Mouse (Mus musculus) midbrain, embryonic 14.5 days (tissue): ENCODE measurements at regions not wholly inside any gene's neighbourhood (a gene's known extent, or its start where the extent isn't known, plus 50 kb on each side); places are given as distances from the start of the nearest gene placed in this dataset.

ENCODE experiments used
- ATAC-seq: fragments of 200-750 bp; cut with Nextera tagmentation; 2 replicates; pipeline ENCODE4 v1.8.0; 2017; ENCODE audit warnings: moderate number of reproducible peaks, moderate library complexity; ENCODE audit not compliant: low FRiP score, low TSS enrichment
- DNase-seq: peaks from one replicate; pipeline ENCODE4 v3.0.0-alpha.2; 2015
- H3K27ac ChIP-seq: fragments of 300-500 bp; sonication (generic); replicated peaks from 2 replicates; pipeline ENCODE4 v1.5.1; 2014; ENCODE audit warnings: mild to moderate bottlenecking, low read depth, low read length, moderate library complexity
- H3K27me3 ChIP-seq: fragments of 300-500 bp; sonication (generic); 2 replicates; pipeline ENCODE4 v1.6.1; 2014; ENCODE audit warnings: low read length, control low read depth, mixed read lengths; ENCODE audit not compliant: control insufficient read depth, insufficient read depth
- H3K36me3 ChIP-seq: fragments of 300-500 bp; sonication (generic); 2 replicates; pipeline ENCODE4 v1.6.1; 2014; ENCODE audit warnings: low read length, control low read depth; ENCODE audit not compliant: control insufficient read depth, insufficient read depth
- H3K4me1 ChIP-seq: fragments of 300-500 bp; sonication (generic); 2 replicates; pipeline ENCODE4 v1.6.1; 2014; ENCODE audit warnings: mild to moderate bottlenecking, antibody characterized with exemption, low read length, control low read depth; ENCODE audit not compliant: control insufficient read depth, insufficient read depth
- H3K4me2 ChIP-seq: fragments of 300-500 bp; sonication (generic); 2 replicates; pipeline ENCODE4 v1.6.1; 2014; ENCODE audit warnings: mild to moderate bottlenecking, low read length, moderate library complexity
- H3K4me3 ChIP-seq: fragments of 300-500 bp; sonication (generic); replicated peaks from 2 replicates; pipeline ENCODE4 v1.5.1; 2014; ENCODE audit warnings: low read depth, low read length
- H3K9ac ChIP-seq: fragments of 300-500 bp; sonication (generic); replicated peaks from 2 replicates; pipeline ENCODE4 v1.6.1; 2014; ENCODE audit warnings: mild to moderate bottlenecking, low read length, moderate library complexity
- H3K9me3 ChIP-seq: fragments of 300-500 bp; sonication (generic); 2 replicates; pipeline ENCODE4 v1.6.1; 2016; ENCODE audit warnings: low read length, control low read depth, mixed read lengths; ENCODE audit not compliant: control insufficient read depth
- WGBS: fragments of 180-500 bp; shearing (Covaris S2); extraction: QIAGEN DNeasy Blood & Tissue Kit; methylation state at CpG from one replicate; pipeline ENCODE4 v1.1.7; 2014; 5-methylcytosine and 5-hydroxymethylcytosine counted together

DNA sequence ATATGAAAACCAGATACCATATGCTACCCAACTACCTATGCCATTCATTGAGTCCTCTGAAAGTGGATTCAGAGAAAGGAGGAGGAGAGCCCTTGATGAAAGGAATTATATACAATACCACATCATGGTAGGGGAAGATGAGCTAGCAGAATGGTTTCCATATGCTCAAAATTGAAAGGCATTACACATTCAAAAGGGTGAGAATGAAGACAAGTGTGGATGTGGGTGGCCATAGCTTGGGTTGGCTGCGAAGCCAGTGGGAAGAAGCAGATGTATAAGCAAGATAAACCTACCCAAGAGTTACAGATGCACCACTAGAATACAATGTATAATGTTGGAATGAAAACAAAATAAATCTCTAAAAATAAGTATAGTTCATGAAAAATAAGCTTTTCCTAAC lies 485.4 kb downstream of the Nova1 start:
- Histone ChIP-seq H3K4me2 (no peak overlapping the region), H3K4me3 (no peak overlapping the region), H3K36me3 (no peaks in the 10 kb centered on the region), H3K4me1 (no peaks in the 10 kb centered on the region), H3K27me3 (no peaks in the 10 kb centered on the region), H3K9me3 (no peaks in the 10 kb centered on the region), H3K27ac (no peak overlapping the region), H3K9ac (no peak overlapping the region)
- WGBS: 93% methylated on average over 1 of the region's 1 CpGs
- no peak for ATAC-seq
- no peak for DNase-seq

GRCm38 (mm10) chr12:46327865-46328264 lies 490.9 kb downstream of the Nova1 start:
- no peaks in the 10 kb centered on the region for H3K9me3 ChIP-seq
- no peak overlapping the region for H3K4me3 ChIP-seq
- no peaks in the 10 kb centered on the region; the same call in 1 of the 2 replicates for H3K4me1 ChIP-seq
- no peak overlapping the region for H3K27ac ChIP-seq
- H3K9ac ChIP-seq: no peak overlapping the region
- 87% methylated on average over 1 of the region's 1 CpGs for WGBS
- ATAC-seq (no peak), DNase-seq (no peak)
- no peak overlapping the region for H3K4me2 ChIP-seq
- H3K27me3 ChIP-seq: no peaks in the 10 kb centered on the region
- H3K36me3 ChIP-seq: no peaks in the 10 kb centered on the region

GRCm38 (mm10) chr12:46323276-46323675 lies 495.5 kb downstream of the Nova1 start:
- Histone ChIP-seq H3K9me3 (no peaks in the 10 kb centered on the region), H3K9ac (no peak overlapping the region), H3K27ac (no peak overlapping the region), H3K4me3 (no peak overlapping the region), H3K27me3 (no peaks in the 10 kb centered on the region), H3K36me3 (no peaks in the 10 kb centered on the region), H3K4me1 (no peaks in the 10 kb centered on the region; the same call in 1 of the 2 replicates), H3K4me2 (no peak overlapping the region)
- ATAC-seq (no peak), DNase-seq (peak; percentile 37)
- 57% methylated on average over 3 of the region's 3 CpGs for WGBS

DNA sequence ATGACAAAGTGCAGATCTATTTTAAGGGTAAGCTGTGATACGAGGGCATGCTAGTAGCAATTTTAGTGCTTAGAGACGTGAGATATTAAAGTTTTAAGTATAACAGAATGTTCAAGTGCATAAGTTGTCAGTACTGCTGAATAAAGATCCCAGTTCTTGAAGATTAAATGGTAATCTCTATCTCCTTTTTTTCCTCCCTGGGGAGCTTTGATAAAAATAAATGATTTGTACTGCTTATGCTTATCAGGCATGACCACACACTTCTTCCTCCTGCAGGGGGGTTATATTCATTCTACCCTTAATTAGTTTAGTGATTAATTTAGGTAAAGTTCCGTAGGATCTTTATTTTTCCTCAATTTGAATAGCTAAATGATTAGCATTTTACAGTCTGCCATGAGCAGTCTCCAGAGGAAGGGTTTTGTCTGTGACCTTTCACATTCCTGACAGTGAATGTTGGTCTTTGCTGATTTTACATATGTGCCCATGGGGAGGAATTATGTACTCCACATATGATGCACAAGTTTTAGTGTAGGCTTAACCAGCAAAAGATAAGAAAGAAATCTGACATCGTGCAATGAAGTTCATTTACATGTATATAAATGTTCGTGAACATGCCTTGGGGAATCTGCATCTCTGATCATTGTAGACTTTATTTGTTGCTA lies 515.5 kb downstream of the Nova1 start:
- no peak overlapping the region for H3K27ac ChIP-seq
- no peaks in the 10 kb centered on the region for H3K9me3 ChIP-seq
- DNase-seq (peak; percentile 35), ATAC-seq (no peak)
- H3K4me2 ChIP-seq: no peak overlapping the region
- H3K4me1 ChIP-seq: no peaks in the 10 kb centered on the region
- WGBS: 58% methylated on average over 5 of the region's 5 CpGs
- H3K27me3 ChIP-seq: no peaks in the 10 kb centered on the region
- no peak overlapping the region for H3K9ac ChIP-seq
- no peaks in the 10 kb centered on the region for H3K36me3 ChIP-seq
- no peak overlapping the region for H3K4me3 ChIP-seq

- Histone ChIP-seq H3K4me2 (no peak overlapping the region), H3K9me3 (no peaks in the 10 kb centered on the region), H3K36me3 (no peaks in the 10 kb centered on the region), H3K4me3 (no peak overlapping the region), H3K9ac (no peak overlapping the region), H3K27ac (no peak overlapping the region), H3K27me3 (no peaks in the 10 kb centered on the region), H3K4me1 (no peaks in the 10 kb centered on the region)
- WGBS: 87% methylated on average over 5 of the region's 5 CpGs
- no peak for DNase-seq
- no peak for ATAC-seq
Observed at GRCm38 (mm10) chr12:46298926-46299325, 519.8 kb downstream of the Nova1 start.

DNA sequence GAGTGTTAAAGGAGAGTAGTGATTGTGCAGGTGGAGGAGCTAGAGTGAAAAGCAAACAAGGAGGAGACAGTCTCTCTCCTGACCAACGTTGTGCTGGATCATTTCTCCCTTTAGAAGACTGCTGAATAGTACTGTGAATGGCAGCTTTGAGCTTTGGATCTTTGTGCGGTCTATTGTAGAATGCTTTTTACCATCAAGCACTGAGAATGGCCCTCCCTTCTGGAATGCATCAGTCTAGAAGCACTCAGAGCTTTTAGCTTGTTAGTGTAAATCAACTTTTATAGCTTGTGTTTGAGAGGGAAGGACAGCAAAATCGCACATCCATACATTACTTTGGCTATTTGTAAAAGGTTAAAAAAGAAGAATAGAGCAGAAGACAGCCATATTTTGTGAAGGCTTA lies 534.2 kb downstream of the Nova1 start:
- WGBS: 60% methylated on average over 3 of the region's 3 CpGs
- Histone ChIP-seq H3K9me3 (no peaks in the 10 kb centered on the region), H3K9ac (no peak overlapping the region), H3K36me3 (no peaks in the 10 kb centered on the region), H3K4me3 (no peak overlapping the region), H3K27me3 (no peaks in the 10 kb centered on the region), H3K27ac (no peak overlapping the region), H3K4me1 (no peaks in the 10 kb centered on the region), H3K4me2 (no peak overlapping the region)
- DNase-seq: no peak
- no peak for ATAC-seq

- Histone ChIP-seq H3K4me3 (no peak overlapping the region), H3K4me1 (no peaks in the 10 kb centered on the region), H3K9me3 (no peaks in the 10 kb centered on the region), H3K9ac (no peak overlapping the region), H3K27me3 (no peaks in the 10 kb centered on the region), H3K36me3 (no peaks in the 10 kb centered on the region), H3K4me2 (no peak overlapping the region), H3K27ac (no peak overlapping the region)
- DNase-seq (peak; percentile 41), ATAC-seq (no peak; the same call in 1 of the 2 replicates)
- 36% methylated on average over 1 of the region's 1 CpGs for WGBS
Observed at GRCm38 (mm10) chr12:46248402-46249018, 570.2 kb downstream of the Nova1 start.

DNA sequence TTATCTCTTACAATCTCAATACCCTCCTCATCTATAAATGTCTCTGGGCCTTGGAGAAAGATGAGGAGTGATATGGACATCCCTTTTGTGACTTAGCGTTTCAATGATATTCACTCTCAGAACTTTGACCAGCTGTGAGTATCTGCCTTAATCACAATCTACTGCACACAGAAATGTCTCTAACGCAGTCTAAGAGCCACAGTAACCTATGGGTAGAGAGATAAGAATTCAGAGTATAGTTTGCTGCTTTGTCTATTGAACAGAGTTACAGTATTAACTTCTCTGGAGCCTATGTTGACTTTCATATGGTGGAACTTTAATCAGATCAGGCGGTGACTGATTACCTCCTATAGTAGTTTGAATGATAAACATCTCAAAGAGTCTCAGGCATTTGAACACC lies 573.8 kb downstream of the Nova1 start:
- H3K9ac ChIP-seq: no peak overlapping the region
- no peaks in the 10 kb centered on the region for H3K9me3 ChIP-seq
- DNase-seq: no peak
- no peak overlapping the region for H3K4me2 ChIP-seq
- H3K4me3 ChIP-seq: no peak overlapping the region
- H3K36me3 ChIP-seq: no peaks in the 10 kb centered on the region
- H3K27me3 ChIP-seq: no peaks in the 10 kb centered on the region
- WGBS: 97% methylated on average over 3 of the region's 3 CpGs
- no peak overlapping the region for H3K27ac ChIP-seq
- no peak for ATAC-seq
- H3K4me1 ChIP-seq: no peaks in the 10 kb centered on the region

GRCm38 (mm10) chr12:46232359-46232758 lies 586.4 kb downstream of the Nova1 start:
- DNase-seq (no peak), ATAC-seq (no peak)
- H3K4me3 ChIP-seq: no peak overlapping the region
- H3K4me2 ChIP-seq: no peak overlapping the region
- no peaks in the 10 kb centered on the region for H3K36me3 ChIP-seq
- no peaks in the 10 kb centered on the region for H3K9me3 ChIP-seq
- no peak overlapping the region for H3K27ac ChIP-seq
- WGBS: 94% methylated on average over 4 of the region's 4 CpGs
- H3K9ac ChIP-seq: no peak overlapping the region
- H3K4me1 ChIP-seq: no peaks in the 10 kb centered on the region
- no peaks in the 10 kb centered on the region for H3K27me3 ChIP-seq
